Mouse (Mus musculus) heart, adult 9 months (tissue): ENCODE data around the gene 2210016F16Rik.
"Not testable (repeated sequence)": the region's sequence is repeated elsewhere in the genome, so short reads cannot be mapped to it uniquely, and the experiment has no call there.

Experiments used
- DNase-seq, 2 experiments: peaks; one replicate each; pipeline ENCODE4 v3.0.0; 2022; ENCODE audit warnings: low spot score in 2 of 2

The 2210016F16Rik gene

DNA sequence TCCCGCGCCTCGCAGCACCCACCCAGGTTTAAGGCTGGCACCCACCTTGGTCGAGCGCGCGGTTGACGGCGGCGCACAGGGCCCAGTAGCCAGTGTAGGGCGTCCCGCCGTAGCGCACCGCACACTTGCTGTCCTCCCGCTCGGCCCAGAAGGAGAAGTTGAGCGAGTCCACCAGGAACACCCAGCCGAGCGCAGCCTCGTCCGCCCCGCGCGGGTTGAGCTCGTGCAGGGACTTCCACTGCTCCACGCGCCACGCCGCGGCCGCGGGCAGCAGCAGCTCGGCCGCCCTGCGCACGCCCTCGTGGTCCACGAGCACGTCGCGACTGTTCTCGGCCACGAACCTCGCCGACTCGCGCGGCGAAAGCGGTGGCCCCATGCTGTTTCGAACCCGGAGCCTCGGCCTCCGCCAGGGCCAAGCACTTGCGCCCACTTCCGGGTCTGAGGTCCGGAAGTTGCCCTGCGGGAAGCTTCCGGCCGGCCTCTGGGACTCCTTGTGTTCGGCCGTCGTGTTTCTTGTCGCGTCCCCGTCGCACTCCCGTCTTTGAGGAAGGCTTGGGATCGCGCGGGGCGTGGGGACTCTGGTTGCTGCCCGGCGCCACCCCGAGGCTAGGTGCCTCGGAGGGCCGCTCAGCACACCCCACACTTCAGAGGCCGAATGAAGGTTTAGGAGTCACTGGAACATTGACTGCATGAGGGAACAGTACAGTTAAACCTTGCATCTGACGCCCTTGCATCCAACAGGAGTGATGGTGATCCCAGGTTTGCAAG, at the start of gene 2210016F16Rik:
Gene 2210016F16Rik, minus strand, starts transcription at position 447 of the 768 bp plus-strand sequence.
- DNase-seq, result peak; percentile 57 to 62

GRCm38 (mm10) chr13:58423061-58423660, 38.1 kb upstream of the 2210016F16Rik start:
- DNase-seq, result peak; percentile 24 to 45

DNA sequence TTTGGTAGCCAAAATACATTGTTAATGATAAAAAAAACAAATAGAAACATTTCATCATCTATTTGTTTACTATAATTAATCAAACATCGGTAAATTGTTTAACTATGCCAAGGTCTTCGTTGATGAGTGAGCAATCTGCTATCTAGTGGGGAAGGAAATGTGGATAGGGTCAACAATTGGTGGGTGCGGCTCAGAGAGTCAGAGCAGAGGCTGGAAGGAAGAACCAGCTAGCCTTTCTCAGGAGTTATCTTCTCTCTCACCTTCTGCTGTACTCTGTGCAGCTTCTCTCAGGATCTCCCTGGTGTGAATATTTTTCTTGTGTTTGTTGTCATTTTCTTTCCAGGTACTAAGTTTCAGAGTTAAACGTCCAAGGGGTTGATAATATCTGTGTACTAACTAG, 37.2 kb upstream of the 2210016F16Rik start:
- DNase-seq, result no peak

GRCm38 (mm10) chr13:58421026-58421425, 36.0 kb upstream of the 2210016F16Rik start:
- no peak for DNase-seq

- no peak for DNase-seq
These were observed 34.2 kb upstream of the 2210016F16Rik start for GRCm38 (mm10) chr13:58419266-58419665.

- DNase-seq, result no peak
These were observed 33.6 kb upstream of the 2210016F16Rik start for GRCm38 (mm10) chr13:58418656-58419055.

DNA sequence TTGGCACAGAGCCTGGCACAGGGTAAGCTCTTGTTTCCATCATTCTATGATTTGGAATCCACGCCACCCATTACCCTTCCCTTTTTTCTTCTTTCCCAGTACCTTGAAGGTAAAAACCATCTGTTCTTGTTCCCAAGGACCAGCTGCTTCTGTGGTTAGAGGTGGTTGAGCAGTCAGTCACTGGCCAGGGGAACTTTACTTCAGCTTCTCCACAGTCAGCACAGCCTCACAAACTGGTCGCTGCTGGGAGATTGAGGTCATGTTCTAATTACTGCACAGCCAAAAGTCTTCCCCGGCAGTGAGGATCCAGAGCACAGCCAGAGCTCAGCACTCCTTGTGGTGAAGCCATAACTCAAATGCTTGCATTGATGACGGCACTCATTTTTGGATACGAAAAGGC, 30.8 kb upstream of the 2210016F16Rik start:
- DNase-seq, result no peak

DNA sequence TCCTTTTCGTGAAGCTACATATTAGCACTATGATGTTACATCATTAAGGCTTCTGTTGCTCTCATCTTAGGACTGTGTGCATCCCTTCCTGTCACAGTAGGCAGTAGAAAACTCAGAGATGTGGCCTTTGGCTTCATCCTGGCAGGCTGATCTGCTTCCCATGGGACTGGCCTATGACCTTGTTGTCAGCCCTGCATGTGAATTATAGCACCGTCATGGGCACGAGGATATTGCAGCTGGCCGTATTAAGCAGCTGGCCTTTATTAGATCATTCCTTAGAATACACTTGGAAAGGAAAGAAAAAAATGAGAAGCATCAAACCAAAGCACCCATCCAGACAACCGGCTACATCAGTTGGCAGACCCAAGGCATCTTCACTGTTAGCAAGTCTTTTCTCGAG, 30.3 kb upstream of the 2210016F16Rik start:
- DNase-seq, result no peak

DNA sequence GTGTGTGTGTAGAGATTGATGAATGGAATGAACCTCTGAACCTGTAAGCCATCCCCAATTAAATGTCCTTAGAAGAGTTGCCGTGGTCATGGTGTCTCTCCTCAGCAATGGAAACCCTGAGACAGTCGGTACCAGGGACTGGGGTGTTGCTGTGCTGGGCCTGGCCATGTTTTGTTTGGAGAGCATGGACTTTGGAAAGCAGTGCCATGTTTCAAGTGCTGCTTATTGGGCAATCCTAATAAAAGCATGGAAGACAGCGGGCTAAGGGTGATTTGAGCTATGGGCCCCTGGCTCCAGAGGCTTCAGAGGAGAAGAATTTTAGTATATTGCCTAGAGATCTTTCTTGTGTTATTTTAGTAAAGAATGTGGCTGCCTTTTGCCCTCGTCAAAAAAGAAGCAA, 26.0 kb upstream of the 2210016F16Rik start:
- no peak for DNase-seq

- DNase-seq, result not testable (repeated sequence)
These were observed 18.2 kb upstream of the 2210016F16Rik start, which contains the start of gene Hnrnpk for GRCm38 (mm10) chr13:58403243-58403642. Gene Hnrnpk, minus strand, starts transcription at chr13:58403343.

- no peak for DNase-seq
These were observed 17.7 kb upstream of the 2210016F16Rik start for GRCm38 (mm10) chr13:58402744-58403110.

DNA sequence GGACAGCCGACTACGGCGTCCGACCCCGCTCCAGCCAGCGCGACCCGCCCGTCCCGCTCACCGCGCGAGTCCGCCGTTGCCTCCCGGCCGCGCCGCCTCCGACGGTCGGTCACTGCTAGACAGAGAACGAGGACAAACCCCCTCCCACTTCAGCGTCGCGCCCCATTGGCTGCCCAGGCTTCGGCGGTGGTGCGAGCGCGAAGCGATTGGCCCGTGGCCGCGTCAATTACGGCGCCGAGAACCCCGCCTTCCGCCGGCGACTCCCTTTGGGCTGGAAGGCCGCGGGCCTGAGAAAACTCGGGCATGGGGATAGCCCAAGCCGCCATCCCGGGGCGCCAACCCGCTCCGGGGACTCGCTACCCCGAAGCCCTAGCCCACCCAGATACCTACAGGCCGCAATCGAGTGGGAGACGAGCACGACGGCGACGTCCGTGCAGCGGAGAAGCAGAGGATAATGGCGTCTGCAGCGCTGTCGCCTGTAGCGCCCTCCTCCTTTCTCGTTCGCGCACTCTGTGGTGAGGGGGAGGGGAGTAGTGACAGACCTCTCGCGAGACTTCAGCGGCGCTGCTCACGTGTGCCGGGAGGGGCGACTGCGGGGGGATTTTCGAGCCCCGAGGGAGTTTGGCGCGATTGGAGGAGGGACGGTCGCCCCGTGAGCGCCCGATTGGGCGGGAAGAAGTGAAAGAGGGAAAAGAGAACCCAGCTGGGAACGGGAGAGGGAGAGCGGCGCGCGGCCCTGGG, 17.1 kb upstream of the 2210016F16Rik start, which contains the start of gene Rmi1:
Gene Rmi1, plus strand, starts transcription at position 246 of the 741 bp plus-strand sequence.
- DNase-seq, result peak; percentile 96 to 97

DNA sequence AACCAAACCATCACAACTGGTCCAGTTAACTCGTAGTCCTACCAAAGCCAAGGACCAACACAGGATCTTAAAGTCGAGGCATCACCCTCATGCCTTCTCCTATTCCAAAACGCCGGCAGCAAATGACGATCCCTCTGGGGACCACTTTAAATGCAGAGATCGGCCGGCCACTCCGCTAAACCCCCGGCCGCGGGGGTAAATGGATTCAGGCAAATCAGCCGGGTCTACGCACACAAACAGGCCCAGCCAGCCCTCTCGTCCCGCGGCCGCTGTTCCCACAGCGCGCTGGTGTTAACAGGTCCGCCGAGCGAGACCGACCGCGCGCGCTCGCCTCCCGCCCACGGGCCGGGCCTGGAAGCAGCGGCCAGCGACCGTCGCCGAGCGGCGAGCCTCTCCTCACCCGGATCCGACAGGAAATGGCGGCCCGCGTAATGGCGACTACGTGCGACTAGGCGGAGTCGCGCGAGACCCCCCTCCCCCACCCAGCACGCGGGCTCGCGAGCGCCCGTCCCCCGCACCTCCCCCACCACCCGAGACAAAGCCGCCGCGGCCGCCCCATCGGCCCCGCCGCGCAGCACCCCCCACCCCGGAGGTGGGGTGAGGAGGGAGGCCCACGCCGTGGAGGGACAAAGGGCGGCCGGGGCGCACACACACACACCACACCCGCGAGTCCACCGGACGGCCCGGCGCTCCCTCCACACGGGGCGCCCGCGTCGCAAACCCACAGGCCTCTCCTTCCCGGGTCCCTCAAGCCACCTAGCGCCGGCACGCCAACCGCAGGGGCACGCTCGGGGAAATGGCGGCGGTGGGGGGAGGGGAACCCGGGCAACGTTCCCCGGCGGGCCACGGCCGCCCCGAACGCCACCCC, 16.3 kb upstream of the 2210016F16Rik start:
- peak; percentile 53 to 60 for DNase-seq

DNA sequence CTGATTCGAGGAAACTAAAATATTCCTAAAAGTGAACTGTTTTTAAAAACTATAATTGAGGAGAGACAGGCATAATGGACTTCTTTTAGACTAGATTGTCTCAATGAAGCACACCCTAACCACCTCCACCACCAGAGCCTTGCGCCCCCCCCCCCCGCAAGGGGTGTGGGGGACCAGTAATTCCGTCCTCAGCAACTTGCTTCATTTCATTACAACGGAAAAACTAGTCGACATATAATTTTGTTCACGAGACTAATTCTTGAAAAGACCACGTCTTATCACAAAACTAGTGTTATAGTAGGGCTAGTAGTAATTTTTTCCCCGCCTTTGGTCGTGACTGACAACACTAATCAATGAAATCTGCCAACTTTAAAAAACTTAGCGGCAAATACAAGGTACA, 15.6 kb upstream of the 2210016F16Rik start:
- no peak for DNase-seq

GRCm38 (mm10) chr13:58397651-58398050, 12.6 kb upstream of the 2210016F16Rik start:
- DNase-seq, result no peak

DNA sequence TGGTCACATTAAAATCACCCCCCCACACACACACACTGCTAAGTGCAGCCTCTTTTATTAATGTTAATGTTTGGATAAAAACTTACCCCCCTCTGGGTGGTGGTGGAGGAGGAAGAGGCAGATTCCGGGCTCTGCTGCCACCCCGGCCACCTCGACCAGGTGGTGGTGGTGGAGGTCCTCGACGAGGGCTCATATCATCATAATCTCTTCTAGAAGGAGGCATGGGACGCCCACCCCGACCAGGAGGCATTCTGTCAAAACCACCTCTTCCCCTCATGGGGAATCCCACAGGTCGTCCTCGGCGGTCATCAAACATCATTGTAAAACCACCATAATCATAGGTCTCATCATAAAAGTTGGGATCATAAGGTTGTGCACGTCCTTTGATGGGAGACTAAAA, 9.4 kb upstream of the 2210016F16Rik start:
- not testable (repeated sequence) for DNase-seq

DNA sequence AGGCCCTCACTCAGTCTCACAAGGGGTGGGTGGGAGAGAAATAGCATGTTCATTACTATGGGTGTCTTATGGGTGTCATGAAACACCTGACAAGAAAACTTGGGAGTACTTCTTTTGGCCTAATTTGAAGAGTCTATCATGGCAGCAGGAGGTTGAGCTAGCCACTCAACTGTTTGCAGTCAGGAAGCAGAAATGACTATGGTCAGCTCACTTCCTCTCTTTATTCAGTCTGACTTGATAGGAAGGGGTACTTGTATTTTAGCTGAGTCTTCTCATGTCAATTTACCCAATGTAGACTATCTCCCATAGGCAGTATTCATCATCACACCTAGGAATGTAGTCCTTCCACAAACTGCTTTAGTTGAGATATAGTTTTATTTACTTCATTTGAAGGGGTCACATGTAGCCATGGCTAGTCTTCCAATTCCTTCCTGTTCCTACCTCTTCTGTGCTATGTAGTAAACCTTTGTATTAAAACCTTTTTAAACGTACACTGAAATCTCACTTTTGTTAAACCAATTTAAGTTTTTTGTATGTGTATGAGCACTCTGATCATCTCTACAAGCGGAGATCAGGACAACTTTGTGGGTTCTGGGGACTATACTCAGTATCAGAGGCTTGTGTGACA, 4.4 kb upstream of the 2210016F16Rik start:
- DNase-seq, result no peak

DNA sequence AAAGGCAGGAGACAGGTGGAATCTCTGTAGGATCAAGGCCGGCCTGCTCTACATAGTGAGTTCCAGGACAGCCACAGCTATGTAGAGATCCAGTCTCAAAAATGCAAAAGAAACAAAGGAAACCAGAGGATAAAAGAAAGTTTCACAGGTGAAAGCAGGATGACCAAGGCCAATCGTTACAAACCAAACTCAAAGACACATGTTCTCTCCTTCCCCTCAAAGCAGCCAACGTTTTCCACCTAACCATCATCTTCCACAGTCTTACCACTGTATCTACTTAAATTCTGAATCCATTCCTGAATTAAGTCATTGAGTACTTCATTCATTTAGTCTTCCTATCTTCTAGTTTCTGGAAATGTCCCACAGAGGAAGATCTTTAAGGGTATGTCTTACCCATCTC, 3.4 kb upstream of the 2210016F16Rik start:
- no peak for DNase-seq

DNA sequence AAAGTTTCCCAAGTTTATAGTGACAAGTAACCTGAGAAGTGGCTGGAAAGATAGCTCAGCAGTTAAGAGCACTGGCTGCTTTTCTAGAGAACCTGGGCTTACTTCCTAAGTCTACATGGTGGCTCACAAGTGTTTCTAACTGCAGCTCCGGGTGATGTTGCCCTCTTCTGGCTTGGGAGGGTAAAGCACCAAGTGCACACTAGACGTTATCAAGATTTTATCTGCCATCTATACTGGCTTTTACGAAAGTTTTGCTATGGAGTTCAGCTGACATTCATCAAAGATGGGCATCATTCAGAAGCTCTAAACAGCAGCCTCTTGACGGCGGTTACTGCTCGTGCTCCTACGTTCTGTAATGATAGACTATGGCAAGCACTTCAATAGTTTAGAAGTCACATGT, 2.9 kb upstream of the 2210016F16Rik start:
- DNase-seq, result peak; percentile 39 to 44

- DNase-seq, result no peak
These were observed 509 bp upstream of the 2210016F16Rik start for GRCm38 (mm10) chr13:58385547-58385920.

DNA sequence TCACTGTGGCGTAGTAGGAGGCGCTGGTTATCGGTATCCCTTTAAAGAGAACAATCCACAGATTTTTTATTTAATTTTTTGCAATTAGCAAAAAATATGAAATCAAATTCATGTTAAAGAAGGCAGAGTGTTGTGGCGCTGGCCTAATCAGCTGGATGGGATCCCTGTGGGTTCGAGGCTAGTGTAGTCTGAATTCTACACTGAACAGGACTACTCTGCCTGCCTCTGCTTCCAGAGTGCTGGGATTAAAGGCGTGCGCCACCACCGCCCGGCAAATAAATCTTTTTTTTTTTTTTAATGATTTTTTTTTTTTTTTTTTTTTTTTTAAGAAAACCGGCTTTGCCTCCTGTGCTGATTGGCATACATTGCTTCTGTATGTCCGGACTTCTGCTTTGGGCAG, 654 bp downstream of the 2210016F16Rik start:
- no peak for DNase-seq
